9 mouse cellular contexts compared by ENCODE assay signal in genomic region chr10:94037196-94037595, GRCm38 (mm10). TPM values are rescaled to one million over a fixed set of nuclear protein-coding genes. Genes with fewer than 3 reads are reported as not detected.
DNase-seq lines count a peak whose midpoint lies in the region; ATAC-seq and TF ChIP-seq lines count a peak whose summit lies in the region.
"Had no signal": no experiment of that assay in that cellular context is flagged by ENCODE, and none has a peak within 500 bp of the region (broad histone marks: within the 10 kb centered on the region; RNA-seq: fewer than 3 reads in every experiment).

No protein-coding gene starts in this region.

- ATAC-seq in forebrain, postnatal 0 days: no peak
- no peak for ATAC-seq in liver, embryonic 16.5 days (ENCODE audit: low read depth)

- peak overlapping the region; percentile 95; the same call in 1 of the 2 replicates for H3K4me2 ChIP-seq in forebrain, postnatal 0 days (ENCODE audit: low read depth)
- H3K4me2 ChIP-seq in liver, embryonic 16.5 days (ENCODE audit: low read depth, low read length): peak overlapping the region; percentile 72

- no peak overlapping the region for H3K9ac ChIP-seq in heart, adult 2 months (ENCODE audit: low read depth, low read length)
- H3K9ac ChIP-seq in forebrain, postnatal 0 days: no peak overlapping the region
- H3K9ac ChIP-seq in liver, embryonic 16.5 days (ENCODE audit: low read depth, low read length): peak overlapping the region; percentile 99

- H3K9me3 ChIP-seq in forebrain, postnatal 0 days (ENCODE audit: low read length): no peaks in the 10 kb centered on the region
- no peaks in the 10 kb centered on the region for H3K9me3 ChIP-seq in liver, embryonic 16.5 days (replicated peaks; ENCODE audit: control insufficient read depth, low read length)

- DNase-seq in heart, adult 2 months: no peak
- DNase-seq in heart, postnatal 36 days: no peak
- DNase-seq in 416B (ENCODE audit: low read depth): peak; percentile 45
- no peak for DNase-seq in forebrain, postnatal 0 days
- DNase-seq in cerebellum, postnatal 25 days: no peak
- no peak for DNase-seq in layer of hippocampus, postnatal 14 days (ENCODE audit: low spot score in 2 of 2)
- no peak for DNase-seq in urinary bladder, adult 2 months (ENCODE audit: low spot score)
- DNase-seq: layer of hippocampus, adult 9-11 months had no signal

- peaks cover 6% of the 10 kb centered on the region; the same call in 1 of the 2 replicates for H3K36me3 ChIP-seq in heart, adult 2 months (ENCODE audit: control insufficient read depth, insufficient read depth, low read length)
- no peaks in the 10 kb centered on the region; the same call in 1 of the 2 replicates for H3K36me3 ChIP-seq in forebrain, postnatal 0 days (ENCODE audit: insufficient read depth)
- no peaks in the 10 kb centered on the region for H3K36me3 ChIP-seq in liver, embryonic 16.5 days (ENCODE audit: control insufficient read depth, insufficient read depth)

- TF ChIP-seq EP300 in heart, adult 2 months (IDR thresholded peaks at IDR 0.05; ENCODE audit: insufficient read depth, low read depth, low read length): no peak

- no peak overlapping the region; the same call in 1 of the 2 replicates for H3K27ac ChIP-seq in heart, adult 2 months
- H3K27ac ChIP-seq in forebrain, postnatal 0 days (ENCODE audit: low read depth, low read length): no peak overlapping the region
- no peak overlapping the region for H3K27ac ChIP-seq in liver, embryonic 16.5 days (ENCODE audit: low read length)

- H3K79me2 ChIP-seq in heart, adult 2 months (replicated peaks; ENCODE audit: control insufficient read depth, insufficient read depth, low read length): peaks cover 6% of the 10 kb centered on the region

- no peaks in the 10 kb centered on the region for H3K27me3 ChIP-seq in heart, adult 2 months (ENCODE audit: control insufficient read depth, insufficient read depth, low read length)
- H3K27me3 ChIP-seq in forebrain, postnatal 0 days (ENCODE audit: insufficient read depth, low read length): no peaks in the 10 kb centered on the region
- no peaks in the 10 kb centered on the region for H3K27me3 ChIP-seq in liver, embryonic 16.5 days (ENCODE audit: control insufficient read depth, insufficient read depth, low read depth, low read length)

- H3K4me3 ChIP-seq in heart, adult 2 months: 0 out of 2 replicates have a peak overlapping the region, but pooled peaks have one; percentile 2
- peak overlapping the region; percentile 70; the same call in 1 of the 2 replicates for H3K4me3 ChIP-seq in forebrain, postnatal 0 days (ENCODE audit: low read depth, low read length)
- peak overlapping the region; percentile 99 for H3K4me3 ChIP-seq in liver, embryonic 16.5 days (ENCODE audit: low read depth, low read length)

- H3K4me1 ChIP-seq in heart, adult 2 months (ENCODE audit: control insufficient read depth, insufficient read depth, low read length): peaks cover 2% of the 10 kb centered on the region
- peaks cover 18% of the 10 kb centered on the region for H3K4me1 ChIP-seq in forebrain, postnatal 0 days (ENCODE audit: insufficient read depth)
- H3K4me1 ChIP-seq in liver, embryonic 16.5 days (ENCODE audit: control insufficient read depth, low read depth, low read length): peaks cover 19% of the 10 kb centered on the region

- no peak for TF ChIP-seq POLR2A in heart, adult 2 months (IDR thresholded peaks at IDR 0.05; ENCODE audit: insufficient read depth, low read depth, low read length)

- WGBS in heart, adult 2 months: 35% methylated on average over 9 of the region's 9 CpGs
- 26% methylated on average over 9 of the region's 9 CpGs for WGBS in forebrain, postnatal 0 days
- 40% methylated on average over 9 of the region's 9 CpGs for WGBS in liver, embryonic 16.5 days (ENCODE audit: insufficient replicate concordance)

- intact Hi-C loops in heart, adult 2 months (cut with DNase I): loop anchor here (5.0 kb wide), 1 partner anchor 35 kb away; no protein-coding TSS in a partner anchor
- intact Hi-C loops in heart, postnatal 36 days (cut with DNase I): loop anchor here (5.0 kb wide), 2 partner anchors 150 to 160 kb away; partner anchors contain the start of gene Ndufa12

- no peak for TF ChIP-seq CTCF in heart, adult 2 months (IDR thresholded peaks at IDR 0.05)
- TF ChIP-seq CTCF in forebrain, postnatal 0 days (IDR thresholded peaks at IDR 0.05; ENCODE audit: low read depth): no peak

RNA-seq across cellular contexts. Expression of gene Fgd6, which starts 1.4 kb away (rescaled TPM):
- total RNA-seq in heart, adult 2 months (2021): 1 to 10 TPM; 4.9 to 5.8 TPM
- polyA plus RNA-seq in heart, adult 2 months (2012; rRNA removed): 1.9 and 3.9 TPM in 2 replicates
- 1 to 10 TPM; 5.6 to 6.2 TPM for total RNA-seq in heart, postnatal 36 days (2021)
- total RNA-seq in forebrain, postnatal 0 days (2014; rRNA removed): 2.2 and 3.6 TPM in 2 replicates
- 0.63 and 1.5 TPM in 2 replicates for polyA plus RNA-seq in forebrain, postnatal 0 days (2015; fragmentation: Nextera tagmentation; extraction: Ambion mirVana)
- 3.5 and 3.7 TPM in 2 replicates for polyA plus RNA-seq in liver, embryonic 16.5 days (2015; fragmentation: Nextera tagmentation; extraction: Ambion mirVana)
- total RNA-seq in layer of hippocampus, postnatal 14 days (2021): 10 to 100 TPM in 1 of 2 experiments, 1 to 10 TPM in 1; 9.7 to 10.7 TPM
- 1.9 and 2.7 TPM in 2 replicates for polyA plus RNA-seq in urinary bladder, adult 2 months (2012; rRNA removed)

RNA-seq across cellular contexts. Expression of gene Vezt, which starts 1.6 kb away (rescaled TPM):
- total RNA-seq in heart, adult 2 months (2021): 10 to 100 TPM; 38.8 to 45.4 TPM
- 17.4 and 27.9 TPM in 2 replicates for polyA plus RNA-seq in heart, adult 2 months (2012; rRNA removed)
- total RNA-seq in heart, postnatal 36 days (2021): 10 to 100 TPM; 42.8 to 43.2 TPM
- total RNA-seq in forebrain, postnatal 0 days (2014; rRNA removed): 65.9 and 66.0 TPM in 2 replicates
- polyA plus RNA-seq in forebrain, postnatal 0 days (2015; fragmentation: Nextera tagmentation; extraction: Ambion mirVana): 37.5 and 40.1 TPM in 2 replicates
- 10.4 and 11.3 TPM in 2 replicates for polyA plus RNA-seq in liver, embryonic 16.5 days (2015; fragmentation: Nextera tagmentation; extraction: Ambion mirVana)
- total RNA-seq in layer of hippocampus, postnatal 14 days (2021): 10 to 100 TPM; 77.1 to 77.9 TPM
- 16.5 and 19.1 TPM in 2 replicates for polyA plus RNA-seq in urinary bladder, adult 2 months (2012; rRNA removed)

Comparison
In these comparisons a context has a peak if more than half of its experiments do, and no peak if none do; other contexts are left out.
1. H3K4me3 ChIP-seq: peak in every context shown above with its lines; median percentile 99 in liver, embryonic 16.5 days; 70 in forebrain, postnatal 0 days; 2 in heart, adult 2 months.